Mouse (Mus musculus) thymus, adult 2 months (tissue): ENCODE results near the gene Per2.

ENCODE experiments used
- CTCF ChIP-seq: fragments of 200-500 bp; IDR thresholded peaks from 2 replicates; pipeline ENCODE4 v1.5.1; 2012; ENCODE audit warnings: mild to moderate bottlenecking, control low read depth, low read length, moderate library complexity, borderline replicate concordance; ENCODE audit not compliant: control insufficient read depth, poor library complexity, insufficient read depth; ENCODE audit errors: extremely low read depth
- POLR2A ChIP-seq: fragments of 200-500 bp; IDR thresholded peaks from 2 replicates; pipeline ENCODE4 v1.6.1; 2012; ENCODE audit warnings: mild to moderate bottlenecking, low read length, control low read depth, moderate library complexity; ENCODE audit not compliant: control insufficient read depth, poor library complexity, insufficient read depth; ENCODE audit errors: extremely low read depth

DNA sequence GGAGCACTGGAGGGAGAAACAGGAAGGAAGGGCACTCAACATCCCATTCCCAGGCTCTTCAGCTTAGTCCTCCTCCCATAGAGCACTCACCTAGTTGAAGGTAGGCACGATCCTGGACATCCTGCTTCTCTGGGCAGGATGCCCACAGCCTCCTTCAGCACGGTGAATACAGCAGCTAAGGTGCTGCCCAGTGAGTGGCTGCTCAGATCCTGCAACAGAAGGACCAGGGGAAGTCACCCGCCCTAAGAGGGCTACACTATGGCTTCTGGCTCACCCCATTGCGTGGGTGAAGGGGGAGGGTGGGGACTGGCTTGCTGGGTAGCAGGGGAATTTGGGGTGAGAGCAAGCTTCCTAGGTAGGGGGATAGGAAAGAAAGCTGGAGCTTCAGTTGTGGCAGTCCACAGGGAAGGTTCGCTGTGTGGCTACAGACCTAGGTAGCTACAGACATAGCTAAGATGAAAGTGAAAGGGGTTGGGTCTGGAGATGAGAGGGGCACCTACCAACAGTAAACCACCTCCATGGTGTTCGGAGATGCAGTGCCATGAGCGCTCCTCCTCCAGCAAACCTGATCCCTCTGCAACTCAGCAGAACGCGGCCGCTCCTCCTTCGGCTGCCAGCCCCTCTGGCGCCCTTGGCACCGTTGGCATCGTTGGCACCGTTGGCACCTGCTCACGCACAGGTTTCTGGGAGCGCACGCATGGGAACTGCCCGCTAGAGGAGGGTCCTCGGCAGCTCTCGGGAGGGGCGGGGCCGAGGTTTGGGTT lies 53.5 kb downstream of the Per2 start:
- TF ChIP-seq POLR2A (no peak), CTCF (no peak)
